Mouse (Mus musculus): Measurements from ENCODE around the gene Polr3h.

Gene Polr3h

DNA sequence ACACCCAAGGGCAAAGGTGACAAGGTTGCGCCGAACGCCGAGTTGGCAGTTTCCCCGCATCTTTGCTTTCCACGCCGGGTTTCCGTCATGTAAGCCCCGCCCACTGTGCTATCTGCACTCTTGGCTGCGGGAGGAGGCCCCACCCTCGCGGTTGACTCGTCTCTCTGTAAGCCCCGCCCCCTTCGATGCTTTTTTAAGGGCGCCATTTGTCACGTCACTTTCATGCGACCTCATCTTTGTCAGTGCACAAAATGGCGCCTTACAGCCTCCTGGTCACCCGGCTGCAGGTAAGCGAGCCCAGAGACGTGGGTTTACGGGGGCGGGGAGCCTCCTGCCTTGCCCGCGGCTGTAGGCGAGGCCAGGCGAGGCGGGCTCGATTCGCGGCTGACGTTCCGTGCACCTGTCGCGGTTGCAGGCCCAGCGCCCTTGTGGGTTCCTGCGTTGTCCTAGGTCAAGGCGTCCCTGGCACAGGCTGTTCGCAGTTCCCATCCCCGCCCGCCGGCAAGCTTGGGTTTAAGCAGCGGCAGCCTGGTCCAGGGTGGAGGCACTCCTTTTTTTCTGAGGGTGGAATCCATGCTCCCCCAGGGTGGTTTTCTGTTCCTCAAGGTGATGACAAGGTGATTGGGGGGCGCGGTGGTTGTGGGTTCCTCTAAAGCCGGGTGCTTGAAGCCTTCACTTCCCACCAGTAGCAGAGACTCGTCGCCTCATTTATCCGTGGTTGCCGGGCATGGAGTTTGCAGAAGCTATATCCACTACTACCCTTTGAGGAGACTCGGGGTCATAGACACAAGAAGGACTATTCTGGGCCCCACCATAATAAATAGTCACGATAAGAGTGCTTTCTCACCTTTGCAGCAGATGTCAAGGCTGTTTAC, 53.5 kb downstream of the Polr3h start, which contains the start of gene Aco2:
Aco2 (plus strand) TSS at position 48 of the 875 bp plus-strand sequence.
- DNase-seq (ENCODE audit: low spot score in 2 of 2): peak; percentile 98 to 99

DNA sequence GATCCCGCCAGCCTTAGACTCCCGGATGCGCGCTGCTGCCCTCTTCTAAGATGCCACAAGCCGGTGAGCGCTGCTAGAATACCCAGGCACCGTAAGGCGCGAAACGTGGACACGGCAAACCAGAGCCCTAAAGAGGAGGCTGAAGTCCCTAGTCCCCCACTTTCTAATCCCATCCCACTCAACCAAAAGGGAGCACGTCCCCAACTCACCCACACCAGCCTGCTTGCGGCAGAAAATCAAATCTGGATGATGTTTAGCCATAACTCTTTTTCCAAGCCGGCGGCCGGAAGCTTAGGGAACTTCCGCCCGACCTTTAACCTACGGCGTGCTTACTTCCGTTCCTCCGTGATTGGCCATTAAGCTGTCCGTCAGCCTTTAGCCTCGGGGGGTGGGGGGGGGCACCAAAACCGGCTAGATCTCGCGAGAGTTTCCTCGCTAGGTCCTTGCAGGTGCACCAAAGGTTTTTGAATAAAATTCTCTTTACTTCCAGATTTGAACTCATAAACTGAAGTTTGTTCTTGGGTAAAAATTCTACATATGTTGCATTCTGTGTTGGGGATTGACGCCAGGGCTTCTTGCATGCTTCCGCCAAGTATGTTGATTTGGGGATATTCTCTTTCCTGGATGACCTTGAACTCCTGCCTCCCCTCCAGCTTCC, 54.3 kb downstream of the Polr3h start, which contains the start of gene Phf5a:
Phf5a (minus strand) TSS at position 308 of the 658 bp plus-strand sequence.
- DNase-seq (ENCODE audit: low spot score in 2 of 2): peak; percentile 73 to 74

DNA sequence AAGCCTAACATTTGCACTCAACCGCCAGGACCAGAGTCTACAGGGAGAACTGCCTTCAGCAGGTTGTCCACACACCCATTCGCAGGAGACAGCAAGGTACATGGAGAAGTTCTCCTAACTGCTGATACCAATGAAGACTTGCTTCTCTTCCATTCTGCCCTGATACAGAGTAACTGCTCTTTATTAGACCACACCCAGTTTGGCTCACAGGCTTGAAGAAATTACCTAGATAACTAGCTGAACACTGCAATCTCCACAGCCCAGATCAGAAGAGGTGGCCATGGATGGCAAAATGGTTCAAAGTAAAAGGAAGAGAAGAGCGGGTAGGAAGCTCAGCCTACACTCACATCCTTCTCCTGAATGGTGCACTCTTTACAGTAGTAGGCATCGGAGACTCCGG, 56.1 kb downstream of the Polr3h start:
- DNase-seq (ENCODE audit: low spot score in 2 of 2): no peak

DNA sequence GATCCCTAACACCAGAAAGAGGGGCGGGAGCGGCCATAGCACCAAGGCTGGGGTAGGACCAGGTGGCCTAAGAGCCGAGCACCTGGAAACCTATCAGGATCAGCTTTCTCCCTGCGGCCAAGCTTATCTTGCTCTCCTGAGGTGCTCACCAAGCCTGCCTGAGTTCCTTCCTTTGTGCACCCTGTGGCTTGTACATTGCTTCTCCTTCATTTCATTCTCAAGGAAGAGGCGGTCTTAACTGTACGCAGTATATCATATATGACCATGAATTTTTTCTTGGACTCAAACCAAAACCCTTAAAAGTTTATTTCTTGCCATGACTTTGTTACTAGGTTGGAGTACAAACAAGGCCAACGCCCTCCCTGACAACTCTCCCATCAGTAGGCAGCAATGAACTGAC, 61.8 kb downstream of the Polr3h start:
- DNase-seq (ENCODE audit: low spot score in 2 of 2): no peak

DNA sequence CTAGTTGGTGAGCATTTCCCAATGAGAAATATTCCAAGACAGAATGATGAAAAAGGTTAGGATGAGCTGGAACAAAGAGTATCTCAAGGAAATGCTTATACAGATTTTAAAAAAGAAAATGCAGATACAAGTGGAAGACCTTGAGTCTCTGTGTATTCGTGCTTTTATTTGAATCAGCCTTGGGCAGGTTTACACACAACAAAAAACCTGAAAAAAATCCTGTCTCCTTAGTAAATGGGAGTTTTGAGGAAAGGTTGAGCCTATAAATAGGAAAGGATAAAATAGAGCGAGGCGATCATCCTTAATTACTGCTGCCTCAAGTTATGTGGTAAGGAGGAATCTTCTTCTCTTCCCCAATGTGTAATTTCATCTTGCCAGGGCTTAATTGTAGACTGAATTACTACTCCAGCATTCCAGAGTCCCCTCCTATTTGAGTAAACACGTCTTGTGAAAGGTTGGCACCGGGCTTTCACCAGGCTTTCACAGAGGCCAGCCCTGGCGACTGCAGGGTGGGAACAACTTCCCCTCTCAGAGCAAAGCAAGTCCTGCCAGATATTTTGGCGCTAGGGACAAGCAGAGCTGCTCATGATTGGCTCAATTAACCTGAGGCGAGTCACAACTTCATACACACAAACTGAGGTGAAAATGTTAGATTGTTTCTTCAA, 65.4 kb downstream of the Polr3h start:
- peak in 1 of 2 experiments; percentile 47 for DNase-seq (ENCODE audit: low spot score in 2 of 2)

DNA sequence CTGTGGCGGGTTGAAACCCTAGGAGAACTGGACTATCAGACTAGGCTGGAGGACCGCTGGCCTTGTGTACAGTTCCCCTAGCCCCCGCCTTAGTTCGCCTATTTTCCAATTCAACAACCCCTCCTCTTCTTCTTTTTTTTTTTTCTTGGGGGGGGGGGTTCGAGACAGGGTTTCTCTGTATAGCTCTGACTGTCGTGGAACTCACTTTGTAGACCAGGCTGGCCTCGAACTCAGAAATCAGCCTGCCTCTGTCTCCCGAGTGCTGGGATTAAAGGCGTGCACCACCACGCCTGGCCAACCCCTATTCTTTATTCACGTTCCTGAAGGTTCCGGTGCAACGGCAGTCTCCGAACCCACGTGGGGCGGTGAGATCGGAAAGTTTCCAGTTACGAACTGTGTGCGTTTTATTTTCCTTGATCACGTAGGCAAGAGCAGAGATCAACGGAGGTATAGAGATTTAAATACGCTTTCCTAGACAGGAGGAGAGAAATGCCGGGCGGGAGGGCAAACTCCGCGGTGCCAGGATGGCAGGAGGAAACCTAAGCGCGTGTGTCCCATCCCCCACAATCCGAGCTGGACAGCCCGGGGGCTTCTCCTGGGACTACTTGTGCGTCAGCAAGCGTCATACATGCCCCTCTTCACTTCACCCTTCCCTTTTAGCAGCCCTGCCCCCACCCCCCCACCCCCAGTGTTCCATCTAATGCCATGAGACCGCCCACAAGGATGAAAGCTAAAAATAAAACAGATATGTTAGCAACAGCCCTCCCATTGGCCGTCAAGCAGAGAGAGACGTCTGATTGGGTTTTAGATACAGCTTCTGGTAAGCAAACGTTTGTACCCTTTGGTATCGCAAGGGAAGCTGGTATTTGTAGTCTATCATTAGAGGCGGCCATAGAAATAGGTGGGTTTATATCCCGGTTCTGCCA, 66.4 kb downstream of the Polr3h start:
- DNase-seq (ENCODE audit: low spot score in 2 of 2): peak; percentile 79 to 83

DNA sequence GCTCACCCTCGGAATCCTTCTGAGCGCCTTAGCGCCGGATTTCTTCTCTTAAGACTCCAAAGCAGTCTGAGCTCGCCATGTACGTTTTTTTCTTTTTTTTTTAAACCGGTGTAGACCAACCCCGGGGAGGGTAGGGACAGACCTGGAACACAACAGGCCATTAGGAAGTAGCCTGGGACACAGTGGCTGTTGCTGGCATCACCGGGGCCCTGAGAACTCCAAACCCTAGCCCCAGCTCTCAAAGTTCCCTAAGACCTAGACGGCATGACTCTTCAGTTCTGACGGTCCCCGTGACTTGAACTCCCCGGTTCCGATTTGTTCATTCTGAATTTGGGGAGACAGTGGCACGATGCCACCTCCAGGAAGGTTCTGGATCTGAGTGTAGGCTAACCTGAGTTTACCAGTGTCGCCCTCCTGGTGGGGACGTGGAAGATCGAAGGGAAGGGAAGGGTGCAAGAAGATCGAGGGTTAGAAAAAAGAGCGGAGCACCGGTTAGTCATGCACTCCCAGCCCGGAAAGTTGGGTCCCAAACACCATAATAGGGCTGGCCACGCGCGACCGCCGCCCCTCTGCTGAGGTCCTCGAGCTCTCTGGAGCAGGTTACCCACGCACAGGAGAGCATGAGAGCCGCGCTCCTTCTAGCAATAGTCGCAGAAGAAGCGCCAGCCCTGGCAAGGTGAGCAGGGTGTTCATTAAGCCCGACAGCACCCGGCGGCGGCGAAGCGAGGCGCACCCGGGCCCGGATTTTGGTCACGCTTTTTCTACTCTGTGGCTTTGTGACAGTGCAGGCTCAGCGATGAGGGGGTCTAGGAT, 67.3 kb downstream of the Polr3h start, which contains the start of gene Tob2:
Tob2 (minus strand) TSS at position 280 of the 813 bp plus-strand sequence.
- peak; percentile 53 to 69 for DNase-seq (ENCODE audit: low spot score in 2 of 2)

DNA sequence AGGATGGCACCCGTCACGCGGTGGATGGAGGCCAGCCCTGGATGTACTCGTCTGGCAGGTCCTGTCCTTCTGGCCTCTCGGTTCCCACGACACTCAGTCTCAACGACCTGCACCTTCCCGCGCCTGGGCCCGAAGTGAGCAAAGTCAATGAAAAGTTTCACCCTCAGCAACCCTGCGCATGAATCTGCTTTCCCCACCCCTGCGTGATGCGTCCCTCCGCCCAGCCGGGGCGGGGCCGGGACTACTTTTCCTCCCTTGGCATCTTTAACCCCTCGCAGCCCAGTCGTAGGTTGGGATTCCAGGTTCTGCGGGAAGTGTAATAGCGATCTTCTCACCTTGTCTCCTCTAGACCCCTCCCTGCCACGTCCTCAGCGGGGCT, 67.9 kb downstream of the Polr3h start:
- peak; percentile 92 to 98 for DNase-seq (ENCODE audit: low spot score in 2 of 2)

DNA sequence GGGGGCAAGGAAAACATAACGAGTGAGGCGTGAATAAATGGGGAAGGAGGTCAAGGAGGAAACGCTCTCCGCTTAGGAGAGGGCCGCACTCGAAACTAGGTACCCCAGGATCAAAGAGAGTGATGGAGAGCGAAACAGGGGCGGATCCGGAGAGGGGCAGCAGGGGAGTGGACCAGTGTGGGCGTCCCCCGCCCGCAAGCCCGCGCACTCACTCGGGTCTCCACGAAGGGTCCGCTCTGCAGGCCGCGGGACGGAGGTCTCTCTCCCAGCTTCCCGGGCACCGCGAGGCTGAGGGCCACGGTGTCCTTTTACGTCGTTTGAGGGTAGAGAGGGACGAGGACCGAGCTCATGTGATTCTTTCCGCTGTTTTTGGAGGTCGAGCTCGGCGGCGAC, 68.3 kb downstream of the Polr3h start:
- DNase-seq (ENCODE audit: low spot score in 2 of 2): no peak

DNA sequence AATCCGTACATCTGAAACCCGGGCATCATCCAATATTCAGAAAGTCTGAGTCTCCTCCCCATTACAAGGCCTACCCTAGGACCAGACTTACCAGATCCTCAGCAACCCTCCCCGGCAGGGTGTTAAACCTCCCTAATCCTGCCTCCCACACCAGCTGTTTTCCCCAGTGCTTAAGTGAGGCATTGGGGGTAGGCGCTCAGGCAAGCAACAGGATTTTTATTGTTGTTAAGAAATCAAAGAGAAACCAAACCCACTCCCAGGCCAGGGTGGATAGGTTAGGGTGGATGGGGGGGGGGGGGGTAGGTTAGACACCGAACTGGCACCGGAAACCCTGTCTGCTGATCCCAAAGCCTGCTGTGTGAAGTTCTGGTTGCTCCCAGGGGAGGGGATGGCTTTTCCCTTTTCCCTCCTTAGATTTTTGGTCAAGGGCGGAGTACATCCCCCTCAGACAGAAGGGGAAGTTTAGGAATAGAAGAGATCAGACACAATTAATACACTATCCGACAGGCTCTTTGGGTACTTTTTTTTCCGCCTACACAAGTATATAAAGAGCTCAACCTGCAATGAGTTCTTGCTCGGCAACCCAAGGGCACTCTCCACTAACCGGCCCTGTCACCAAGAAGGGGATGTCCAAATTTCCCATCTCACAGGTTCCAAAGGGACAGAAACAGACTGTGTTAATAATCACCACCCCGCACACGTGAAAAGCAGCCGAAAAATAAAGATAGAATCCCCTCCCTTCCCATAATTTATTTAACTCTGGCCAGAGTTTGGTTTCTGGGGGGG, 68.9 kb downstream of the Polr3h start:
- DNase-seq (ENCODE audit: low spot score in 2 of 2): no peak

DNA sequence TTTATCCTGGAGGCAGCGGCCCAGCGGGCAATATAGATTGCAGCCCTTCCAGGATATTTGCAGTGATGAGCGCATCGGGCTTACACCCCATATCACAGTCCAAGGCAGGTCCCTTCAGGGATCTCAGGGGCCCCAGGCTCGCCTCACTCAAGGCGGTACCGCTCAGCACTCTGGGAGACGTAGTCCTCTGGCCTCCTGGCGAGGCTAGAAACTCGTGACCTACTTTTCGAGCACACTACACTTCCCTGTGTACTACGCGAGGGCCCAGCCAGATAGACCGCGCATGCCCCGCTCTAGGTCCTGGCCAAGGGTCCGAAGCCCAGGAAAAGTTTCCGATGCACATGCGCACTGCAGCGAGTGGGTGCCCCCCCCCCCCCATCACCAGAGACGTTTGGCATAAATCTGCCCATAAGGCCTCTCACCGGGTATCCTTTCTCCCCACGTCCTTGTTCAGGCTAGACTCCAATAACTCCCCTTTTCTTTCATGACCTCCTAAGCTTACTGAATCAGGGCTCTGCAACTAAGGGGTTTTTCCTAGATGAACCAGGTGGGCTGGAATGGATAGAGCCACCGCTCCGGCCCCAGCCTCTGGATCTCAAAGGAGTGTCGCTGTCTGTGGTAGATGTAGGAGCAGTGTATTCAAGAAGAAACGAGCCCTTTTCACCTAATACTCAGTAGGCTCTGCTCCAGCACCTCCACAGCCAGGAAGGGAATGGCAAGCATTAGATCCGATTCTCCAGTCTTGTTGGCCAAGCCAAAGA, 69.8 kb downstream of the Polr3h start:
- DNase-seq (ENCODE audit: low spot score in 2 of 2): peak; percentile 61 to 79

DNA sequence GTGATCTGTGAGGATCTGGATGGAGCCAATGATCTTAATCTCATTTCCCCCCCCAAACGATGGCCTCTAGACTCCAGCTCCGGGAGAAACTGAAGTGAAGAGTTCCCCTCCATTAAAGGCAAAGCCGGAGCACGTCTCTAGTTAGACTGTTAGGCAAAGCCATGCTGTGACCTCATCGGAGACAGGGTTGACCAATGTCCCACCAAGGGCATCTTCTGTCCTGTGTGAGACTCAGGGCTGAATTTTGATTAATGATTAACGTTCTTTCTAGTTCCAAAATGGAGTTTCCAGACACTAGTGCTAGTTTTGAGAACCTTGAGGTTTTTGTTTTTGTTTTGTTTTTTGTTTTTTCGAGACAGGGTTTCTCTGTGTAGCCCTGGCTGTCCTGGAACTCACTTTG, 73.0 kb downstream of the Polr3h start:
- no peak for DNase-seq (ENCODE audit: low spot score in 2 of 2)

DNA sequence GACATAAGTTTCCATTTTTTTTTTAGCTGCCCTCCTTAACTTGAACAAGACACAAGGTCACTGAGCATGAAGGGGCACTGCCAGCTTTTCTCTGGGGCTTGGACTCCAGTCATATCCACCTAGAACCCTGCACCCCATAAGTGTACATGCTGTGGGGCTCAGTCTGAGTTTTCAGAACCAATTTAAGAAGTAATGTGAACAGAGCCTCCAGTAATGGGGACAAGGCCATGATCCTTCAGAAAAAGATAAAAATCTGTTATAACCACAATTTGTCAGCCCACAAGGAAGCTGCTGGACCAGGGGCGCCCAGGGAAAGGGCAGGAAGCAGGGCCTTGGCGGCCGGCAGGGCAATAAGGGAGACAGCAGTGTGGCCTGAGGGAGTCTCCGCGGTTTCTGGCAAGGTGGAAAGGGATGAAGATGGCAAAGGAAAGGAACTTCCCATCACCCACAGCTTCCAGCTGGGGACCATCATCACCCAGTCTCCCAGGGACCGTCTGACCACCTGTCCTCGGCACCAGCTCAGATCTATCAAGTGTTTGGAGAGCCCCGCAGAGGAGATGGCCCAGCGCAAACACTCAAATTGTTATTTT, 73.5 kb downstream of the Polr3h start:
- no peak for DNase-seq (ENCODE audit: low spot score in 2 of 2)

DNA sequence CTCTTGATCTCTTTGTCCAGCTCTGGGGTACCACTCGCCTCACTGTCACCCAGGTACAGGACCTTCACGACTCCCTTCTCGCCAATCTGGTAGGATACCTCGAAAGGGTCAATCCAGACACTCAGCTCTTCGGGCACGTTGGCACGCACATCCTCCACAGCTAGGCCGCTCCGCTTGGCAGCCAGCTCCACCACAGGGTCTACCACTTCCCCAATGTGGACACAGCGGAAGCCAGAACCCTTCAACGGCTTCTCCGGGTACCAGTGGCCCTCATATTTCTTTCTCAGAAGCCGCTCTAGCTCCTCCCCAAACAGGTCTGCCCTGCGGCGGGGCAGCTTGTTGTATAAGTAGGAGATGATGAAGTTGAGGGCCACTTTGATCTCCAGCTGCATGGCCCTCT, 74.7 kb downstream of the Polr3h start:
- DNase-seq (ENCODE audit: low spot score in 2 of 2): no peak

DNA sequence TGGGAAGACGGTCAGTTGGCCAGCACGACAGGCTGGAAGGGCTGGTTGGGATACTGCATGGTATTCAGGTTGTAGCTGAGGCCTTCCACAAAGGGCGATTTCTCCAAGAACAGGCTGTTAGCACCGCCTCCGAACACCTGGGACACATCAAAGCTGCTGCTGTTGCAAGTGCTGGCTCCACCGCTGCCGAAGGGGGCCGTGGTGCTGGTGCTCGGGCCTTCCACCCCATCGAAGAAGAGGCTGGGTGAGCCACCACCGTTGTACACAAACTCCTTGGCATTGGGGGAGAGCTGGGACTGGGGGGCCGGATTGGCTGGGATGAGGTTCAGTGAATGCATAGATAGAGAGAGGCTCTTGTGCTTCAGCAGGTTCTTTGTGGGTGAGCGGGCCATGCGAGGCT, 75.3 kb downstream of the Polr3h start:
- DNase-seq (ENCODE audit: low spot score in 2 of 2): no peak

DNA sequence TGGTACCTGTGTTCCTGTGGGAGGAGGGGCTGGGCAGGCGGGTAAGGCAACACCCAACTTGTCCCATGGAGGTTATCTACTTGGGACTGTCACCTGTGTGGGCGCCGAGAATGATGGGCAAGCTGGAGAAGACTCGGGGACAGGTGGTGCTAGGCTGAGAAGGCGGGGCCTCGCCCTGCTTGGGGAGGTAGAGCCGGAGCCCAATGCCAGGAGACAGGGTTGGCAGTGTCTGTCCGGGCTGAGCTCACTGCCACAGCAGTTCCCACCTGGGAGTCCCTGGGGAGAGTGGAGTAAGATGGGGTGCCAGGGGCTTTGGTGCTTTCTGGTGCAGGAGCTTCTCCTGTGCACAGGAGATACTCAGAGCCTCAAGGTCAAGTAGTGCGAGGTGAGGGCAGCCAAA, 76.9 kb downstream of the Polr3h start:
- DNase-seq (ENCODE audit: low spot score in 2 of 2): no peak

DNA sequence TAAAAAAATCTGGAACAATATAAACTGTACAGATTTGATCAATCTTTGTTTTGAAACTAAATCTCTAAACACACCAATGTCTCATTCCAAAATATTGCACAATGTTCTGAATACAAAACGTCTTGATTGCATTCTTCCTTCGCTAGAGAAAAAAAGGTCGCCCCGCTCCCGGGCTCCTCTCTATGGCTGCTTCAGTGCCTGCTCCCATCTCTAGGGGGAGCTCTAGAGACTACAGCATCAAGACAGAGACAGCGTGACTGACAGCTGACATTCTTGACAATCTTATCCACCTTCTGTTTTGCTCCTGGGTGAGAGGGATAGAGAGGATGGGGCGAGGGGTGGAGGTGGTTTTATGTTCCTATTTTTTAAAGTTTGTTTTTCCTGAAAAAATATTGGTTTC, 77.7 kb downstream of the Polr3h start:
- DNase-seq (ENCODE audit: low spot score in 2 of 2): no peak

DNA sequence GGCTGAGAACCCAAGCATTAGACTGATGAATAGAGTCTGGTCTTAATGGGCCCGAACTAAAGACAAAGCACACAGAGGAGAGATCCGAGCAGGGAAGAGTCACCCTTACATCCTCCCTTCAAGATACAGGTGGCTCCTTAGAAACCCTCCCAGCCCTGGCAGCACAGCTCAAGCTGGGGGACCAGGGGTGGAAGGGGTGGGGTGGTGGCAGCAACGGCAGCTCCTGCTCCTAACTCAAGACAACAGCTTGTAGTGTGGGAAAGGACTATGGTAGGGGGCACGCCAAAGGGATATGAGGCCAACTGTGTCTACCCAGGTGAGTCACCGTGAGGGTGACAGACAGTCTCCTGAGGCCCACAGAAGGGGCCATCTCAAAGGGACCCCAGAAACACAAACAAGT, 78.2 kb downstream of the Polr3h start:
- no peak for DNase-seq (ENCODE audit: low spot score in 2 of 2)

DNA sequence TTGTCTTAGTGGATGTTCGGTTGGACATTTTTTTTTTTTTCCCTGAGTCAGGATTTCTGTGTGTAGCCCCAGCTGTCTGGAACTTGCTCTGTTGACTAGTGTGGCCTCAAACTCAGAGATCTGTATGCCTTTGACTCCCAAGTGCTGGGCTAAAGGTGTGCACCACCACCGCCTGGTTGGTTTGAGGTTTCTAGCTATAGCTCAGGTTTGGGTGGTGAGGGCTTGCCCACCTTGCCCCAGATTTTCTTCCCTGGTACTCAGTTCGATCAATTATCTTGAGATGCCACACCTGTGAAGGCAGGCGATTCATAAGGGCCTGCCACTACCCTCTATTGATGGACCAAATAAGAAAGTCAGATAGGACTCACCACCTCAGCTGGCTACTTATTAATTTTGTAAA, 78.9 kb downstream of the Polr3h start:
- no peak for DNase-seq (ENCODE audit: low spot score in 2 of 2)
